Mouse (Mus musculus): ENCODE data around the gene Selenow. TPM values are rescaled to one million over a fixed set of nuclear protein-coding genes. Genes with fewer than 3 reads are reported as not detected.

Gene Selenow
- polyA plus RNA-seq (2016; fragmentation: Nextera tagmentation; extraction: Ambion mirVana) = 864 and 990 TPM in 2 replicates

DNA sequence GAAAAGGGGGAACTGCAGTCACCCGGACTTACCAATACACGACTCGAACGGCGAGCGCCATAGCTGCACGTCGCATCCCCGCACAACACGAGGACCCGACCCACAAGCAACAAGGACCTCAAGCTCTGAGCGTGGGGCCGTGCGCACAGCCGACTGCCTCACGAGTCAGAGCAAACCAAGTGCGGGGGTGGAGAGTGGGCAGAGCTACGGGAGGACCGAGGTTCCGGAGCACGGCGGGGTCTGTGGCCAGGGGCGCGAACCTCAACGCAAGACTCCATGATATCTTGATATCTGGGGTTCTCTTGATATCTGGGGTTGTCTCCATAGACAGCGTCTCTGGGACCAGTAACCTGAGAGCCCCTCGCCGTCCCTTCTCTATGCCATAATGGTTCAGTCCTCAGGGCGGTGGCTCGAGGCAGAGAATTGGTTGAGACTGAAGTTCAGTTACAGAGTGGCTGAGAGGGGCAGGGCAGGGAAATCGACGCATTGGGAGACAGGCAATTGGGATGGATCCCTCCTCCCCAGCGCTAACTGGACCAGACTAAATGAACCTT is at the start of gene Selenow:
Selenow (minus strand) TSS at position 183 of the 554 bp plus-strand sequence.
- WGBS = under 1% methylated on average over 33 of the region's 33 CpGs
- peak; percentile 93 for DNase-seq (ENCODE audit: low spot score)
- no peaks in the 10 kb centered on the region; the same call in 1 of the 2 replicates for H3K9me3 ChIP-seq (replicated peaks)

DNA sequence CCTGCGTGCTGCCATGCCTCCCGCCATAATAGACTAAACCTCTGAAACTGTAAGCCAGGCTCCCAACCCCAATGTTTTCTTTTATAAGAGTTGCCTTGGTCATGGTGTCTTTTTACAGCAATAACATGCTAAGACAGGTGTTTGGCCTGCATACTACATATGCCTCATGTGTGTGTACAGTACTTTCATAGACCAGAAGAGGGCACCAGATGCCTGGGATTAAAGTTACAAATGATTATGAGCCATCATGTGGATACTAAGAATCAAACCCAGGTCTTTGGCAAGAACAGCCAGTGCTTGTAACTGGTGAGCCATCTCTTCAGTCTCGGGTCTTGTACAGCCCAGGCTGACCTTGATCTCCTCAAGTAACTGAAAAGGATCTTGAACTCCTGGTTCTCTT is 47.5 kb upstream of the Selenow start:
- Histone ChIP-seq H3K4me3 (no peak overlapping the region), H3K4me1 (peaks cover 13% of the 10 kb centered on the region; the same call in 1 of the 2 replicates), H3K27me3 (ENCODE audit: low read depth, poor library complexity, severe bottlenecking) (no peaks in the 10 kb centered on the region), H3K36me3 (peaks cover 48% of the 10 kb centered on the region), H3K9me3 (replicated peaks) (no peaks in the 10 kb centered on the region), H3K27ac (replicated peaks) (no peak overlapping the region)
- no peak for DNase-seq (ENCODE audit: low spot score)
- 83% methylated on average over 3 of the region's 3 CpGs for WGBS

More for the DNA sequence above, at the start of gene Selenow:
- peak within 1 kb of the TSS; percentile 82 for H3K4me3 ChIP-seq
- peak within 1 kb of the TSS; percentile 98 for H3K27ac ChIP-seq (replicated peaks)
- peaks cover 36% of the 10 kb centered on the region for H3K36me3 ChIP-seq
- peaks cover 26% of the 10 kb centered on the region for H3K4me1 ChIP-seq
- peaks cover 17% of the 10 kb centered on the region for H3K27me3 ChIP-seq (ENCODE audit: low read depth, poor library complexity, severe bottlenecking)

DNA sequence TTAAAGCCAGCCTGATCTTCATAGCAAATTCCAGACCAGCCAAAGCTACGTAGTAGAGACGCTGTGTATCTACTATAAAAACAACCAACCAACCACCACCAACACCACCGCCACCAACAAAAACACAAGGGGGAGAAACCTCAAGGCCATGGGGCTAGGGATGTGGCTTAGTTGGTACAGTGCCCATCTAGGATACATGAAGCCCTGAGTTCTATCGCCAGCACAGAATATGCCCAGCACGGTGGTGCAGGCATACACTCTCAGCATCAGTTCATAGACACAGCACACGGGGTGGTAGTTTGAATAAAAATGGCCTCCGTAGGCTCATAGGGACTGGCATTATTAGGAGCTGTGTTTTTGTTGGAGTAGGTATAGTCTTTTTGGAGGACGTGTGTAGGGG is 46.1 kb upstream of the Selenow start:
- no peak for DNase-seq (ENCODE audit: low spot score)
- Histone ChIP-seq H3K27me3 (ENCODE audit: low read depth, poor library complexity, severe bottlenecking) (no peaks in the 10 kb centered on the region), H3K9me3 (replicated peaks) (no peaks in the 10 kb centered on the region), H3K4me3 (no peak overlapping the region), H3K27ac (replicated peaks) (no peak overlapping the region), H3K36me3 (peaks cover 35% of the 10 kb centered on the region), H3K4me1 (peaks cover 13% of the 10 kb centered on the region; the same call in 1 of the 2 replicates)
- WGBS = 85% methylated on average over 8 of the region's 8 CpGs

DNA sequence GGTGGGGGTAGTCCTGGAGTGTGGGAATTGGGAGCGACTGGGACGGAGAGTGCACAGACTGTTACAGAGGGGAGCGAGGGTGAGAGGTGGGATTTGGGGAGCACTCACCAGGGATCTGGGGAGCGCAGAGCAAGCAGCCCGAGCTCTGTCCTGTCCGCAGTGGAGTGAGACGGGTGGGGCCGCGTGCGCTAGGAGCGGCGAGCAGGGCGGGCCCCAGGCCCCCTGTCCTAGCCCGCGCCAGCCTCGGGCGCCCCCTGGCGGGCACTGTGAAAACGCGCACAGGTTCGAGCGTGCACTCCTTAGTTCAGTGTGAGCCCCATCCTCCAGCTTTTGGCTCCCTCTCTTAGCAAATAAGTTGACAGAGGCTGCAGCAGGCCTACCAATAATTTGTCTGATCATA is 45.1 kb upstream of the Selenow start, which contains the start of gene Ehd2:
Ehd2 (minus strand) TSS at position 256 of the 400 bp plus-strand sequence.
- Histone ChIP-seq H3K27ac (replicated peaks) (peak within 1 kb of the TSS; percentile 76), H3K4me3 (peak within 1 kb of the TSS; percentile 55), H3K9me3 (replicated peaks) (no peaks in the 10 kb centered on the region), H3K36me3 (peaks cover 25% of the 10 kb centered on the region), H3K4me1 (peaks cover 20% of the 10 kb centered on the region), H3K27me3 (ENCODE audit: low read depth, poor library complexity, severe bottlenecking) (no peaks in the 10 kb centered on the region)
- DNase-seq (ENCODE audit: low spot score) = peak; percentile 78
- under 1% methylated on average over 22 of the region's 22 CpGs for WGBS

DNA sequence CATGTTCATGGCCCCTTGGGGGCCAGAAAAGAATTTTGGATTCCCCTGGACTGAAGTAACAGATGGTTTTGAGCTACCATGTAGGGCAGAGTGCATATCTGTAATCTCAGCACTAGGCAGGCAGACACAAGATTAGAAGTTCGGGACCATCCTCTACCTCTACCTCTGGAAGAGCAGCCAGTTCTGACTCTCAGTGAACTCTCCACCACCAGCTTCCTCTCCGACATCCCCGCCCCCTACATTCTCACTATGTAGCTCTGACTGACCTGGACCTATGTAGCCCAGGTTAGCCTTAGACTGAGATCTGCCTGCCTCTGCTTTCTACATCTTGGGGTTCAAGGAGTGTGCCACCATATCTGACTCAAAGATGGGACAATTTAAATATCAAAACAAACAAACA is 44.3 kb upstream of the Selenow start:
- H3K27ac ChIP-seq (replicated peaks) = no peak overlapping the region
- no peak for DNase-seq (ENCODE audit: low spot score)
- H3K4me3 ChIP-seq = peak overlapping the region; percentile 55; the same call in 1 of the 2 replicates
- no peaks in the 10 kb centered on the region for H3K9me3 ChIP-seq (replicated peaks)
- H3K36me3 ChIP-seq = peaks cover 16% of the 10 kb centered on the region
- H3K27me3 ChIP-seq (ENCODE audit: low read depth, poor library complexity, severe bottlenecking) = 0 out of 2 replicates have a peak, but pooled peaks cover 3% of the 10 kb centered on the region
- H3K4me1 ChIP-seq = peaks cover 21% of the 10 kb centered on the region
- 78% methylated on average over 3 of the region's 3 CpGs for WGBS

DNA sequence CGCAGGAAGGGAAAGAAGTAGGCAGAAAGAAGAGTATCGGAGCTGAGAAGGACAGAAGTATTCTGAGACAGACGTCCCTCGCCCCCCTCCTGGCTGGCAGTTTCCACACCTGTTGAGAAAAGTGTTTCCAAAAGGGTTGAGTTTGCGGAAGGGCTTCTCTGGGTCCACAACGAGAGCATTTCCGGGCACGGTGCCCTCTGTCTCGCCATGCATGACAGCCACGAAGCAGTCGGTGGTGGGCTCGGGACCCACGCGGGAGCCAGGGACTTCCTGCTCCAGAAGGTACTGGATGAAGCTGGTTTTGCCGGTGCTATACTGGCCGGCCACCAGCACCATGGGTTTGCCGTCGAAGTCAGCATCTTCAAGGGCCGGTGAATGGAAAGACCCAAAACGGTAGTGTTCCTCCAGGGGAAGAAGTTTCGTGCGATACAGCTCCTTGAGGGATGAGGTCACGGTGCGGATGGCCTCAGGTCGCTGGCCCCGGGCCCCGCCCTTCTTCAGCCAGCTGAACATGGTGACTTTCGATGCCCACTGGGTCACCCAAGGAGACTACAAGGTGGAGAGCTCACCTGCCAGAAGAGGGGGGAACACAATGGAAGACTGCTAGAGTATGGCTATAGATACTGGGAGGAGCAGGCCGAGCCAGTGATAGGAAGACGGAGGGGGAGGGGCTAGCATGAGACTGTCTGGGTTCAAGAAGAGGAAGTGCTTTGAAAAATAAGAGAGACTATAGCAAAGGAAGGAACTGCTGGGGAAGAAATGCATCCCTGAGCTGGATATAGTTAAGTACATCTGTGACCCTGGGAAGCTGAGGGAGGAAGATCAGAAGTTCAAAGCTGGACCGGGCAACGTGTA is 41.8 kb upstream of the Selenow start:
- no peak for DNase-seq (ENCODE audit: low spot score)
- H3K27me3 ChIP-seq (ENCODE audit: low read depth, poor library complexity, severe bottlenecking) = 0 out of 2 replicates have a peak, but pooled peaks cover 3% of the 10 kb centered on the region
- no peak overlapping the region for H3K4me3 ChIP-seq
- WGBS = 88% methylated on average over 32 of the region's 32 CpGs
- no peaks in the 10 kb centered on the region for H3K9me3 ChIP-seq (replicated peaks)
- peaks cover 29% of the 10 kb centered on the region for H3K4me1 ChIP-seq
- no peak overlapping the region for H3K27ac ChIP-seq (replicated peaks)
- H3K36me3 ChIP-seq = no peaks in the 10 kb centered on the region

DNA sequence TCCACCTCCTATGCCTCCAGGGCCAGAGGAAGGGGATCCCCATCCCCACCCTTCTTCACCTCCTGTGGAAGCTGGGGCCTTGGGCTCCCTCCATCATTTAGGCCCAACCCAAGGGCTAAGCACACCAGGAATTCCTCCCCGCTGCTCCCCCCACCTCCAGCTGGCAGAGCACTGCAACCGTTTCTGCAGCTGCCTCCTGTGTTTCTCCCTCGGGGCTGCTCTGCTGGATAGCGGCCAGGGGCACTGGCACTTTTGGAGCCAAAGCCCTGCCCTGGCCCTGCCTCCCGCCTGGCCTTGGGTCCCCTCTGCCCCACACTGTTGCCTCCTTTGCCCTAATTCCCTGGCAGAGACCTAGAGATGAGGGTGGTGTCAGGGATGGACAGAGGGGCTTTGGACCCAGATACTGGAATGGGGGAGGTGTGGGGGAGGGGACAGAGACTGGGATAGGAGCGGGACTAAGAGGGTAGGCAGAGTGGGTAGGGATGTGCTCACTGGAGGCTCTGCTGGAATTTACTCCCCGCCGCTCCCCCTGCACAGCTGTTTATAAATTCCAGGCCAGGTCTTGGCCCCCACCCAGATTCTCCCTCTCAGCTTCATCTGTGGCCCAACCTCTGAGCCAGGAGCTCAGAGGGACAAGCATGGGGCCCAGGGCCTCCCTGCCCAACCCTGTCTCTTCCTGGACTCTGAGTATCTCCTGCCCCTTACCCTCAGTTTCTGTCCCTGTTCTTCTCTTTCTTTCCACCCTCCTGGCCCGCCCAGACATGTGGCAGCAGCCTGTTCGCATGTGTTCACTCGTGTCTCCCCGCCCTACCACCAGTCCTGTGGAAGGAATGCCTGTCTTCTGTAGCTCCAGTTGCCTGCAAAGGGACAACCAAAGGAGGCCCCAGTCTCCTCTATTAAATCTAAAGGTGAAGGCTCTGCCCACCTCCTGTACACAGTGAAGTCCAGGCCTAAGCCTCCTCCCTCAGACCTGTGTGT is 40.4 kb upstream of the Selenow start:
- DNase-seq (ENCODE audit: low spot score) = no peak
- Histone ChIP-seq H3K36me3 (no peaks in the 10 kb centered on the region), H3K9me3 (replicated peaks) (no peaks in the 10 kb centered on the region), H3K4me3 (no peak overlapping the region), H3K4me1 (peaks cover 29% of the 10 kb centered on the region), H3K27ac (replicated peaks) (peak overlapping the region; percentile 9; the same call in 1 of the 2 replicates), H3K27me3 (ENCODE audit: low read depth, poor library complexity, severe bottlenecking) (0 out of 2 replicates have a peak, but pooled peaks cover 3% of the 10 kb centered on the region)
- WGBS = 41% methylated on average over 12 of the region's 12 CpGs

DNA sequence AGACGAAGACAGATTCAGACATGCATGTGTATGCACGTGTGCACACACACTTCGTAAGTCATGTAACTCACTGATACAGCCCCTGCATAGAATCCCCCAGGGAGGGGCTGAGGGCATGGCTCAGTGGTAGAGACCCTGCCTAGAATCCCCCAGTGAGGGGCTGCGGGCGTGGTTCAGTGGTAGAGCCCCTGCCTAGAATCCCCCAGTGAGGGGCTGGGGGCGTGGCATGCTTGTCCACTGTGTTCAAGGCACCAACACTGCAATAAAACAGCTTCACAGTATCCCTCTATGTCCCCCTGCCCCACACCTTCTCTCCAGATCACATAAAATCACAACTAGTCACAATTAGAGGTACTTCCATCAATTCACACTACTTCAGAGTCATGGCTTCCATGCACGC is 39.6 kb upstream of the Selenow start:
- H3K4me3 ChIP-seq = no peak overlapping the region
- no peak for DNase-seq (ENCODE audit: low spot score)
- peaks cover 21% of the 10 kb centered on the region for H3K4me1 ChIP-seq
- H3K27me3 ChIP-seq (ENCODE audit: low read depth, poor library complexity, severe bottlenecking) = 0 out of 2 replicates have a peak, but pooled peaks cover 3% of the 10 kb centered on the region
- H3K36me3 ChIP-seq = no peaks in the 10 kb centered on the region
- H3K27ac ChIP-seq (replicated peaks) = no peak overlapping the region
- WGBS = 89% methylated on average over 7 of the region's 7 CpGs
- no peaks in the 10 kb centered on the region for H3K9me3 ChIP-seq (replicated peaks)

DNA sequence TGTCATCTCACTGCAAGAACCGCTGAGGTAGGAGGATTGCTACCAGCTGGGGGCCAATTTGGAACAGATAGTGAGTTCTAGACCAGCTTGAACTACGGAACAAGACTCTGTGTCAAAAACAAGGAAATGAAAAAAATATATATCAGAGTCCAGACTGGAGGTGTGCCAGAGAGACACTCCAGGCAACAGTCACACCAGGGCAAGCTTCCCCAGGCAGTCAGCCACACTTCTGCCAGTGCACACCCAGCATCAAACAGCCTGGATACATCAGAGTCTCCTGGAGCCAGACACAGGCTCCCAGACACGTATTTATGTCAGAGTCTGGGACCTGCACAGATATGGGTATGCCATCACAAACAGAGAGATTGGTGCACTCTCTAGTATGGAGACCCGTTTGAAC is 39.0 kb upstream of the Selenow start:
- H3K36me3 ChIP-seq = no peaks in the 10 kb centered on the region
- peaks cover 7% of the 10 kb centered on the region; the same call in 1 of the 2 replicates for H3K27me3 ChIP-seq (ENCODE audit: low read depth, poor library complexity, severe bottlenecking)
- no peak overlapping the region for H3K27ac ChIP-seq (replicated peaks)
- H3K9me3 ChIP-seq (replicated peaks) = no peaks in the 10 kb centered on the region
- H3K4me1 ChIP-seq = peaks cover 21% of the 10 kb centered on the region
- no peak for DNase-seq (ENCODE audit: low spot score)
- WGBS = 76% methylated on average over 4 of the region's 4 CpGs
- H3K4me3 ChIP-seq = no peak overlapping the region

DNA sequence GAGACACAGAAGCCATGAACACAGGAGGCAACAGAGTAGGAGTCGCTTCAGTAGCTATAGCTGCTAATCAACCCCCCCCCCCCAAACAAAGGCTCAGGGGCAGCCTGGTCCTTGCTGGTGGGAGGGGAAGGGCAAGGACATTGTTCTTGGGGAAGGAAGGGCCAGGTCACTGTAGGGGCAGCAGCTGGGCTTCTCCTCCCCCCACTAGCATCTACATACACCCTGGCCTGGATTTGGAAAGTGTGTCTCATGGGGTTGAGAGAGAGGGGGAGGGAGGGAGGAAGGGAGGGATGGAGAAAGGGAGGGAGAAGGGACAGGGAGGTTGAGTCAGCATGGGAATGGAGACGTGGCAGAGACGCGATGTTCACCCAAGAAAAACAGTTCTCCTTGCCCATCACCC is 38.5 kb upstream of the Selenow start:
- H3K27me3 ChIP-seq (ENCODE audit: low read depth, poor library complexity, severe bottlenecking) = peaks cover 13% of the 10 kb centered on the region; the same call in 1 of the 2 replicates
- H3K36me3 ChIP-seq = no peaks in the 10 kb centered on the region
- DNase-seq (ENCODE audit: low spot score) = no peak
- peaks cover 24% of the 10 kb centered on the region for H3K4me1 ChIP-seq
- WGBS = 52% methylated on average over 4 of the region's 4 CpGs
- no peaks in the 10 kb centered on the region for H3K9me3 ChIP-seq (replicated peaks)
- no peak overlapping the region for H3K4me3 ChIP-seq
- H3K27ac ChIP-seq (replicated peaks) = peak overlapping the region; percentile 55

DNA sequence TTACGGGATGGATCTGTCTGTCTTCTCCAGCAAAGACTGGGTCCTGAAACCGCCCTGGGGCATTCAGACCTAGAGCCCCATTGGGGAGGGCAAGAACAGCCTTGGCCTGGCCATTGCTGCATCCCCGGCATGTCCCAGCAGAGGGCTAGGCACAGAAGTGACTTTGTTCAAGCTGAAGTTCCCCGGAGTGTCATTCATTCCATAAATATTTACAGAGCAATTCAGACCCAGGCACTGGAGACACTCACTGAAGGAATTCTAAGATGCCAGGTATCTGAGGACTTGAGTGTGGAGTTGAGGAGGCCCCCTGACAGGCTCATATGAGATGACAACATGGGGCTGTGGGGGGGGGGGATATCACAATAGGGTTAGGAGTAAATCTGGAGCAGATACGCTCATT is 33.9 kb upstream of the Selenow start:
- Histone ChIP-seq H3K27me3 (ENCODE audit: low read depth, poor library complexity, severe bottlenecking) (peaks cover 17% of the 10 kb centered on the region), H3K4me3 (no peak overlapping the region), H3K27ac (replicated peaks) (no peak overlapping the region), H3K4me1 (peaks cover 20% of the 10 kb centered on the region), H3K9me3 (replicated peaks) (peaks cover 9% of the 10 kb centered on the region; the same call in 1 of the 2 replicates), H3K36me3 (0 out of 2 replicates have a peak, but pooled peaks cover 4% of the 10 kb centered on the region)
- no peak for DNase-seq (ENCODE audit: low spot score)
- 79% methylated on average over 5 of the region's 5 CpGs for WGBS

DNA sequence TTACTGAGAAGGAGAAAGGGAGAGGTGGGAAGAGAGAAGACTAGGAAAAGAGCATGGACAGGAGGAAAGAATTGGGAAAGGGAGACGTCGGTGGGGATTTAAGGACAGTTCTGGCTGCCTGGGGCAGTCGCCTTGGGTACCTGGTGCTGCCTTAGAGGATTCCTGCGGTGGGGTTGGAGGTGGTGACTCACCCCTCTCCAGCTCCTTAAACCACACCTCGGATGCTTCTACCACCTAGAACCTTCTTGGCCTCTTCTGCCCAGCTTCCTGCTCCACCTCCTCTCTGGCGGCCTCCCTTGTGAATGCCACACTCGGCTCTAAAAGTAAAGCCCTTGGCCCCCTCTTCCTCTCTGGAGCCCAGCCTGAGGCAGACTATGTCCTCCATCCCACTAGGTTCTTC is 33.3 kb upstream of the Selenow start:
- H3K9me3 ChIP-seq (replicated peaks) = peaks cover 9% of the 10 kb centered on the region; the same call in 1 of the 2 replicates
- peak overlapping the region; percentile 49 for H3K4me3 ChIP-seq
- WGBS = 17% methylated on average over 7 of the region's 7 CpGs
- DNase-seq (ENCODE audit: low spot score) = no peak
- H3K27me3 ChIP-seq (ENCODE audit: low read depth, poor library complexity, severe bottlenecking) = peaks cover 17% of the 10 kb centered on the region
- peaks cover 14% of the 10 kb centered on the region for H3K4me1 ChIP-seq
- H3K27ac ChIP-seq (replicated peaks) = peak overlapping the region; percentile 63
- 0 out of 2 replicates have a peak, but pooled peaks cover 4% of the 10 kb centered on the region for H3K36me3 ChIP-seq
